ENCODE assay signal across 30 mouse cellular contexts in genomic region chr1:194496424-194496823, GRCm38 (mm10).
"Had no signal": no experiment of that assay in that cellular context is flagged by ENCODE, and none has a peak within 500 bp of the region (broad histone marks: within the 10 kb centered on the region; RNA-seq: fewer than 3 reads in every experiment).

No protein-coding gene starts in this region.

- H3K9me3 ChIP-seq: limb, embryonic 10.5 days; limb, embryonic 12.5 days; limb, embryonic 13.5 days; limb, embryonic 15.5 days; liver, embryonic 12.5 days; liver, embryonic 13.5 days; liver, embryonic 15.5 days; lung, embryonic 15.5 days; megakaryocyte, embryonic 14.5 days; midbrain, embryonic 10.5 days; midbrain, embryonic 12.5 days; midbrain, embryonic 13.5 days; midbrain, embryonic 15.5 days had no signal

- H3K27ac ChIP-seq: left cerebral cortex, adult 2 months; limb, embryonic 10.5 days; limb, embryonic 12.5 days; limb, embryonic 13.5 days; limb, embryonic 15.5 days; liver, embryonic 12.5 days; liver, embryonic 13.5 days; liver, embryonic 14.5 days; liver, embryonic 15.5 days; lung, embryonic 15.5 days; macrophage; midbrain, embryonic 10.5 days; midbrain, embryonic 12.5 days; midbrain, embryonic 13.5 days; midbrain, embryonic 15.5 days had no signal

- H3K4me1 ChIP-seq: limb, embryonic 12.5 days; limb, embryonic 13.5 days; limb, embryonic 15.5 days; liver, embryonic 12.5 days; liver, embryonic 13.5 days; liver, embryonic 15.5 days; lung, embryonic 15.5 days; megakaryocyte, embryonic 14.5 days; midbrain, embryonic 10.5 days; midbrain, embryonic 12.5 days; midbrain, embryonic 13.5 days; midbrain, embryonic 15.5 days had no signal

- H3K4me3 ChIP-seq: left cerebral cortex, adult 2 months; limb, embryonic 10.5 days; limb, embryonic 12.5 days; limb, embryonic 13.5 days; limb, embryonic 15.5 days; liver, embryonic 12.5 days; liver, embryonic 13.5 days; liver, embryonic 15.5 days; lung, embryonic 15.5 days; megakaryocyte, embryonic 14.5 days; midbrain, embryonic 10.5 days; midbrain, embryonic 12.5 days; midbrain, embryonic 13.5 days; midbrain, embryonic 15.5 days; myocyte had no signal

- DNase-seq: left cerebral cortex, postnatal 4 days; liver; liver, embryonic 13.5 days; liver, postnatal 0 days; lung, adult 18-20 months; lung, adult 2 months; lung, postnatal 10 days; lung, postnatal 36 days; lung, postnatal 4 days; midbrain, embryonic 14.5 days had no signal

- H3K4me2 ChIP-seq: limb, embryonic 12.5 days; limb, embryonic 13.5 days; limb, embryonic 15.5 days; liver, embryonic 11.5 days; liver, embryonic 12.5 days; liver, embryonic 13.5 days; liver, embryonic 15.5 days; lung, embryonic 15.5 days; midbrain, embryonic 11.5 days; midbrain, embryonic 12.5 days; midbrain, embryonic 13.5 days; midbrain, embryonic 15.5 days had no signal

- H3K9ac ChIP-seq: limb, embryonic 12.5 days; limb, embryonic 13.5 days; limb, embryonic 15.5 days; liver, embryonic 12.5 days; liver, embryonic 13.5 days; liver, embryonic 14.5 days; liver, embryonic 15.5 days; liver, postnatal 0 days; lung, embryonic 15.5 days; midbrain, embryonic 12.5 days; midbrain, embryonic 13.5 days; midbrain, embryonic 15.5 days had no signal

- ATAC-seq: liver, embryonic 12.5 days; liver, postnatal 0 days; lung, postnatal 0 days; midbrain, embryonic 13.5 days; midbrain, embryonic 15.5 days; midbrain, embryonic 16.5 days had no signal

- H3K36me3 ChIP-seq: limb, embryonic 10.5 days; limb, embryonic 12.5 days; limb, embryonic 13.5 days; limb, embryonic 15.5 days; liver, embryonic 12.5 days; liver, embryonic 13.5 days; liver, embryonic 15.5 days; lung, embryonic 15.5 days; midbrain, embryonic 10.5 days; midbrain, embryonic 12.5 days; midbrain, embryonic 13.5 days; midbrain, embryonic 15.5 days had no signal

- H3K27me3 ChIP-seq: limb, embryonic 12.5 days; limb, embryonic 13.5 days; limb, embryonic 15.5 days; liver, embryonic 12.5 days; liver, embryonic 13.5 days; liver, embryonic 15.5 days; megakaryocyte, embryonic 14.5 days; midbrain, embryonic 12.5 days; midbrain, embryonic 13.5 days; midbrain, embryonic 15.5 days had no signal
